Mouse (Mus musculus) cerebellum, adult 11 months (tissue): Measurements from ENCODE around the gene Cnn3.

Experiments used
- DNase-seq: peaks from one replicate; pipeline ENCODE4 v3.0.0; 2022

The Cnn3 gene

GRCm38 (mm10) chr3:121458545-121459492, 32.5 kb downstream of the Cnn3 start:
- no peak for DNase-seq

GRCm38 (mm10) chr3:121460473-121461193, 34.3 kb downstream of the Cnn3 start:
- DNase-seq, result no peak

GRCm38 (mm10) chr3:121461477-121461876, 35.2 kb downstream of the Cnn3 start:
- no peak for DNase-seq

GRCm38 (mm10) chr3:121462782-121463181, 36.5 kb downstream of the Cnn3 start:
- DNase-seq, result no peak

GRCm38 (mm10) chr3:121464733-121465305, 38.5 kb downstream of the Cnn3 start:
- DNase-seq, result no peak

GRCm38 (mm10) chr3:121465795-121466194, 39.5 kb downstream of the Cnn3 start:
- no peak for DNase-seq

GRCm38 (mm10) chr3:121467094-121467552, 40.8 kb downstream of the Cnn3 start:
- DNase-seq, result no peak

- no peak for DNase-seq
Observed at GRCm38 (mm10) chr3:121468136-121468535, 41.8 kb downstream of the Cnn3 start.

- no peak for DNase-seq
Observed at GRCm38 (mm10) chr3:121469185-121469975, 43.1 kb downstream of the Cnn3 start.

- no peak for DNase-seq
Observed at GRCm38 (mm10) chr3:121471703-121472102, 45.4 kb downstream of the Cnn3 start.

- no peak for DNase-seq
Observed at GRCm38 (mm10) chr3:121474738-121475137, 48.4 kb downstream of the Cnn3 start.

- DNase-seq, result no peak
Observed at GRCm38 (mm10) chr3:121480030-121480960, 54.0 kb downstream of the Cnn3 start.

GRCm38 (mm10) chr3:121480961-121481436, 54.7 kb downstream of the Cnn3 start:
- DNase-seq, result no peak

- no peak for DNase-seq
Observed at GRCm38 (mm10) chr3:121481564-121481963, 55.3 kb downstream of the Cnn3 start.

- DNase-seq, result no peak
Observed at GRCm38 (mm10) chr3:121483266-121484161, 57.2 kb downstream of the Cnn3 start.

GRCm38 (mm10) chr3:121485201-121485600, 58.9 kb downstream of the Cnn3 start:
- no peak for DNase-seq

- no peak for DNase-seq
Observed at GRCm38 (mm10) chr3:121489462-121490118, 63.3 kb downstream of the Cnn3 start.

- no peak for DNase-seq
Observed at GRCm38 (mm10) chr3:121490941-121491340, 64.6 kb downstream of the Cnn3 start.

- no peak for DNase-seq
Observed at GRCm38 (mm10) chr3:121492026-121492425, 65.7 kb downstream of the Cnn3 start.

- DNase-seq, result no peak
Observed at GRCm38 (mm10) chr3:121493997-121494421, 67.7 kb downstream of the Cnn3 start.
